Mouse (Mus musculus) layer of hippocampus, adult 2 months (tissue): Measurements from ENCODE around the gene Tjp3. TPM values are rescaled to one million over a fixed set of nuclear protein-coding genes. Genes with fewer than 3 reads are reported as not detected.

Source experiments
- DNase-seq, 2 experiments: peaks; one replicate each; pipeline ENCODE4 v3.0.0; 2022; ENCODE audit warnings: low spot score in 2 of 2
- H3K27ac ChIP-seq: fragments of 200-600 bp; 2 replicates; pipeline ENCODE4 v1.8.1; 2022
- H3K4me3 ChIP-seq: fragments of 200-600 bp; 2 replicates; pipeline ENCODE4 v1.8.1; 2022; ENCODE audit warnings: mild to moderate bottlenecking
- CTCF ChIP-seq: fragments of 200-600 bp; conservative IDR thresholded peaks from 2 replicates; pipeline ENCODE4 v1.8.1; 2022; ENCODE audit warnings: antibody characterized with exemption, mild to moderate bottlenecking, moderate library complexity
- total RNA-seq, 2 experiments: library from RNA; stranded (reverse); gene quantifications; 2 replicates each; pipeline ENCODE4 v1.2.3; 2021

The Tjp3 gene
- total RNA-seq, 2 experiments from 2014 or later: 0.54 to 0.91 TPM

DNA sequence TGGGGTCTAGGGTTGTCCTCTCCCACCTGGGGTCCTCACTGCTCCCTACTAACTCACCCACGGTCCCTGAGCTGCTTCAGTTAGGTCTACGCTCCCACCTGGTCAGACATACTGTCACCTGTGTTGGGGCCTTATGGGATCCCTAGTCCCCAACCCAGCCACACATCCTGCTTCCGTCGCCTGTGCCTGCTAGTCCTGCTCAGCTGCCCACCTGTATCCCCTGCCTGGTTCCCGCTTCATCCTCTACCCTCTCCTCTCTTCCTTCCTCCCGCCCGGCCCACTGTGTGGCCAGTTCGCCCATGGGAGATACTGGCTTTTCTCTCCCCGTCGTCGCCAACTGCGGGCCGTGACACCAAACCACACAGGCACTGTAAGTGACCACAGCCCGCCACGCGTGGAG lies 24.2 kb upstream of the Tjp3 start:
- no peak for TF ChIP-seq CTCF
- Histone ChIP-seq H3K27ac (no peak overlapping the region), H3K4me3 (no peak overlapping the region)
- no peak for DNase-seq

DNA sequence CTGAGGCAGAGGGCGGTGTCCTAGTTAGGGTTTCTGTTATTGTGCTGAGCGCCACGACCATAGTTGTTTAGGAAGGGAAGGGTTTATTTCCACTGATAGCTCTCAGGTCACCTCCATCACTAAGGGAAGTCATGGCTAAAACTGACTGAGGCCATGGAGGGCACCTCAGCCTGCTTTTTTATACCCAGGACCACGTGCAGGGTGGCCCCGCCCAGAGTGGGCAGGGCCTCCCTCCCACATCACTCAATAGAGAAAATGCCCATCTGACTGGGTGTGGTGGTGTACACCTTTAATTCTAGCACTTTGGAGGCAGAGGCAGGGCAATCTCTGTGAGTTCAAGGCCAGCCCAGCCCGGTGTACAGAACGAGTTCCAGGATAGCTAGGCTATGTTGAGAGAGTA lies 22.8 kb upstream of the Tjp3 start:
- Histone ChIP-seq H3K27ac (no peak overlapping the region), H3K4me3 (no peak overlapping the region)
- no peak for TF ChIP-seq CTCF
- no peak for DNase-seq

DNA sequence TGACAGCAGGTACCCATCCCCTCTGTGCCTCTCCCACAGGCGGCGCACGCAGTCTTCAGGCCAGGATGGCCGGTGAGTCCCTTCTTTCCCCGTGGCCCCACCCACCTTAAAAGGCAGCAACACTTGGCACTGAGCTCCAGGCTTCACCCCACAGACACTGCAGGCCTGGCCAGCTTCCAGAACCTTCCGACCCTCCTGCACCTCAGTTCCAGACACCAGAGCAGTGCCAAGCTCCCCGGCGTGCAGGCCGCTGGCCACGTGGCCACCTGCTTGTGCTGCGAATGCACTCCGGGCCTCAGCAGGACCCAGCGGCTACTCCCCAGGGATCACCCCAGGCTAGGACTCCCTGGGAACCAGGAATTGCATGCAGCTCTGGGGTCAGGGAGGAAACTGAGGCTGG lies 22.2 kb upstream of the Tjp3 start:
- no peak overlapping the region for H3K27ac ChIP-seq
- no peak for TF ChIP-seq CTCF
- no peak for DNase-seq
- no peak overlapping the region for H3K4me3 ChIP-seq

DNA sequence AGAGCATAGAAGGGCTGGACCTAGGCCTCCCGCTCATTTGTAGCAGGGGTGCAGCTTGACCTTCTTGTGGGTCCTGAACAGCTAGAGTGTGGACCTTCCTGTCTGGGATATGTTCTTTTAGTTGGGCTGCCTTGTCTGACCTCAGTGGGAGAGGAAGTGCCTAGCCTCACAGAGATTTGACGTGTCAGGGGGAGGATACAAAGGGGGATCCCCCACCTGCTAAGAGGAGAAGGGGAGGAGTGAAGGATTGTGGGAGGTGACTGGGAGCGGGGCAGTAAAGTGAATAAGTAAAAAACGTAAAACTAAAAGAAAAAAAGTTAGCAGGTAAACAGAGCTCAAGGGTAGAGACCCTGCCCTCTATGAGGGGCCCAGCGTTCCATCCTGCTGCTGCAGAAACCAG lies 18.2 kb upstream of the Tjp3 start:
- Histone ChIP-seq H3K4me3 (no peak overlapping the region), H3K27ac (no peak overlapping the region)
- no peak for TF ChIP-seq CTCF
- DNase-seq: no peak

DNA sequence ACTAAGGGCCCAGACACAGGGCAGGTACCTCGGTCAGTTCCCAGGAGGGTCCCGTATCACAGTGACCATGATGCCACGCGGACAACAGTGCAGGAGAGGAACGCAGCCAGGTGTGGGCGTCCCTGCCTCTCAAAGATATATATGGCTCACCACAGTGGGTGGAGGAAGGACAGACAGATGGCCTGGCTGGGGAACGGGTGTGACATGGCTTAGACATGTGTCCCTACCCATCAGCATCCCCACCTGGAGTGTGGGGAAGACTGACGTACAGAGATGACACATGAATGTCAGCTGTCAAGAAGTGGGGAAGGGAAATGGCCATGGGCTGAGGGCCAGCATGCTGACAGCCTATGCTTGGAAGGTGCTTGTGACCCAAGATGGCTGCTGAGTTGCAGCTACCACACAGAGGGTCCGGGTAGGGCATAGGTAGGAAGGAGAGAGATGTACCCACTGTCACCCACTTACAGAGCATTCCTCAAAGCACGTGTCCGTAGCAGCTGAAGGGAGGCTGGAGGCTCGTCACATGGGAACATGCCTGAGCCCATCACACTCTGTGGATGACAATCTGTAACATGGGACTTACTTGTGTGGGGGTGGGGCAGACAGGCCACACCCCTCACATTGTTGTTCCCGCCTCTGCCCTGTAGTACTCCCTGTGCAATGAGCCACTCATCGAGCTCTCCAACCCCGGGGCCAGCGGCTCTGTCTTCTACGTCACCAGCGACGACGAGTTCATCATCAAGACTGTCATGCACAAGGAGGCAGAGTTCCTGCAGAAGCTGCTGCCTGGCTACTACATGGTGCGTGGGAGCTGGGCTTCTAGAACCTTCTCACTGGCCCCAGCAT lies 15.7 kb upstream of the Tjp3 start:
- Histone ChIP-seq H3K4me3 (no peak overlapping the region), H3K27ac (peak overlapping the region; percentile 70)
- no peak for DNase-seq
- no peak for TF ChIP-seq CTCF

DNA sequence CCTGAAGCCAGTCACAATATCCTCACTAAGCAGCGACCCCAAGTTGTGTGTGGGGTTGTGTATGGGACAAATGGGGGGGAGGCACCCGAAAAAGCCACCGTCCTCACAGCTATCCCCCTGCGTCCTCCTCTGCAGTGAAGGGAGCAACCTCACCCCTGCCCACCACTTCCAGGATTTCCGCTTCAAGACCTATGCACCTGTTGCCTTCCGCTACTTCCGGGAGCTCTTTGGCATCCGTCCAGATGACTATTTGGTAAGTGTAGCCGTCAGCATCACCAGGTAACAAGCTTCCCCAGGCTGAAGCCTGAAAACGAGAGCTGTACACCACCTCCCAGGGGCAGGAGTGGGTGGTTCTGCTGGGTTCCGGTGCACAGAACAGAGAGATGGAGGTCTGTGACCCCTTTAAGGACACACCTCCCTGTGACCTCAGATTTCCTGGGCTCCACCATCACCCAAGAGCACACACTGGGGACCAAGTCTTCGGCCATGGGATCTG lies 14.8 kb upstream of the Tjp3 start:
- TF ChIP-seq CTCF: no peak
- no peak for DNase-seq
- Histone ChIP-seq H3K4me3 (no peak overlapping the region), H3K27ac (peak overlapping the region; percentile 70)

DNA sequence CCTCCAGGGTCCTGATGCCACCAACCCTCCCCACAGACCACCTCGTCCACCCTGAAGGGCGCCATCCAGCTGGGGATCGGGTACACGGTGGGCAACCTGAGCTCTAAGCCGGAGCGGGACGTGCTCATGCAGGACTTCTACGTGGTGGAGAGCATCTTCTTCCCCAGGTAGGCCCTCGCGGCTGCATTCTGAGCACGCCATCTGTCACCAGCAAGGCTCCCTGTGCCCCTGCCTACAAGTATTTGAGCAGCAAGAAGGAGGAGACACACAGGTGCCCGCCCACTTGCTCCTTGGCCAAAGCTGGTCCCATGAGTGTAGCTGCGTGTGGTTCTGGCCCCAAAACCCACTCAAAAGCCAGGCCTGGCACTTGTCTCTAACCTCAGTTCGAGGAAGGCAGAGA lies 14.3 kb upstream of the Tjp3 start:
- TF ChIP-seq CTCF: no peak
- H3K4me3 ChIP-seq: no peak overlapping the region
- DNase-seq: no peak
- H3K27ac ChIP-seq: peak overlapping the region; percentile 70; the same call in 1 of the 2 replicates

DNA sequence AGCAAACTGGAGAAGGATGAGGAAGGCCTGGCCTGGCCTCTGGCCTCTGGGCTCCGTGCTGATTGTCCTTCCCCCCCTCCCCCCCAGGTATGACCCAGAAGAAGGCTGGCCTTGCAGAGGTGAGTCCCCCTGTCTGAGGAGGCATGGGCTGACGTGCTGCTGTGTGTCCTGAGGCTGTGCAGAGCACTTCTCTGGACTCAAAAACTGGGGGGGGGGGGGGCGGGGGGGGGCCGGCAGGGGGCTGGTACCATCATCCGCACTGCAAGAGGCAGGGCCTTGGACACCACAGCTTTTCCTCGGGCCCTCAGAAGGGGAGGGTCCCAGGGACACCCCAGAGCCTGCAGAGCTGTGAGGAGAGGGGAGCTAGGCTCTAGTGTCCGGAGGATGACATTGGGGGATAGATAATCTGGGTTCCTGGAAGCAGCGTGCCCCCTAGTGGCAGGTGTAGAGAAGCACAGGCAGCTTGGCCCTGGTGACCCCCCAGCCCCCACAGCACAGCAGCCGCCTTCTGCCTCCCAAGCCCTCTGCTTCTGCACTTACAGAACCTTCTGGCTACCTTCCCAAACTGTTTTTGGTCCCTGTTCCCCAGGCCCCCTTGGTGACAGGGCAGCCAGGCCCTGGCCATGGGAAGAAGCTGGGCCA lies 13.3 kb upstream of the Tjp3 start:
- TF ChIP-seq CTCF: peak; percentile 88
- no peak overlapping the region for H3K4me3 ChIP-seq
- H3K27ac ChIP-seq: 0 out of 2 replicates have a peak overlapping the region, but pooled peaks have one; percentile 33
- DNase-seq: peak in 1 of 2 experiments; percentile 55

DNA sequence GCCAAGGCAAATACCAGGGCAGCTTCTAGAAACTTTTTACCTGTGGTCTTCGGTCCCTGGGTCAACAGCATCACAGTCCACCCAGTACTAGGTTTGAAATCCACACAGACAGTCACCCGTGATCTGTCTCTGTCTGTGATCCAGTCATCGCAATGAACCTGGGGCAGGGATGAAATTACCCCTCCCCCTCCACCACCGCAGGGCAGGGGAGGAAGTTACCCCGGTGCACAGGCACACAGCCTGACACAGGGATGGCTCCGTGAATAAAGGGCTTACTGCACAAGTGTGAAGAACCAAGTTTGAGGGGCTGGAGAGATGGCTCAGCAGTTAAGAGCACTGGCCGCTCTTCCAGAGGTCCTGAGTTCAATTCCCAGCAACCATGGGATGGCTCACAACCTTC lies 12.4 kb upstream of the Tjp3 start:
- DNase-seq: no peak
- peak overlapping the region; percentile 83 for H3K27ac ChIP-seq
- no peak overlapping the region for H3K4me3 ChIP-seq
- TF ChIP-seq CTCF: no peak

DNA sequence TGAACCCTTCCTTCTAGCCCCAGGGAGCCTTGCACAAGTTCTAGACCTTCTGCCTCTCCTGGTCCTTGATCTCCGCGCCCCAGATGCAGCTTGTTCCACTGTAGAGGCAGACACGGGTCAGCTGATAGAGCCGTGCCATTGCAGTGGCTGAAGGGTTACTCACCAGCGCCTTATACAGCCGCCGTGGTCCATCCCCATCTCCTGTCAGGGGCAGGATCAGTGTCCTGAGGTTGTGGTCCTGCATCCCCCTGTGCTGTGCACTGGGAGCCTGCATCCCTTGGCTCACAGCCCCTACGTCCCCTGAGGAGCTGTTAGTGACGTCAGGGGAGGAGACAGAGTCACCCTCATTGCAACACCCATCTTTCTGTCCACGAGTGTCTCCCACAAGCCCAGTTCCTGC lies 11.9 kb upstream of the Tjp3 start:
- H3K27ac ChIP-seq: peak overlapping the region; percentile 83
- DNase-seq: no peak
- H3K4me3 ChIP-seq: peak overlapping the region; percentile 33
- no peak for TF ChIP-seq CTCF

DNA sequence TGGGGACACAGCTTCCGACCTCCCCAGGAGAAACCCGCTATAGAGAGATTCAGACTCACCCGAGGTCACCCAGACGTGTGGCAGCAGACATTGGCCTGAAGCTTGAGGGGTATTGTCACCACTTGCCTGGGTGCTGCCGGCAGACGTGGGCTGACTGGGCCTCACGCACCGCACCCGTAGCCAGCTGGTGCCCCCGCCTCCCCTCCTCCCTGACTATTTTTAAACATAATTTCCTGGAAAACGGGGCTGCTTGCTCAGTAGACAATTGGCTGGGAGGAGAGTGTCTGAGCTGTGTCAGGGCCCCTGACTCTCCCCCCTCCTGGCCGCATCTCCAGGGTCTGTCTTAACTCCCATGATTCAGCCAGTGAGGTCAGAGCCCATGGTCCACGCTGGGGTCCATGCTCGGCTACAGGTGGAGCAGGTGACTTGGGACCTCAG lies 11.4 kb upstream of the Tjp3 start:
- peak; percentile 65 to 71 for DNase-seq
- H3K27ac ChIP-seq: peak overlapping the region; percentile 83
- TF ChIP-seq CTCF: no peak
- peak overlapping the region; percentile 33; the same call in 1 of the 2 replicates for H3K4me3 ChIP-seq

DNA sequence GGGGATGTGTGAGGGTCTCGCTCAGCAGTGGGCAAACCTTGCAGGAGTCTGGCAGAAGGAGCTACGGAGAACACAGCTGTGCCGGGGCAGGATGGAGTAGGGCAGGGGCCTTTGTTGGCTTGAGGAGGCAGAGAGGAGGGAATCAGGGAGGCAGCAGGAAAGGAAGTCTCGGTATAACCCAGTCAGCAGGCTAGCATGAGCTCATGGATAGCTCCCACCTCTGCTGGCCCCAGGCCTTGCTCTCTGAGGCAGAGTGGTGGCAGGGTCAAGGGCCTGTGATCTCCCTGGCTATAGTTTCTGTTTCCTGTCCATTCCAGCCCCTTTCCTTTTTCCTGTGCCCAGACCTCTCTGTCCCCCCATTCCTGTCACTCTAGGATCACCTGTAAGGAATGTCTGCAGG lies 10.9 kb upstream of the Tjp3 start:
- no peak for TF ChIP-seq CTCF
- Histone ChIP-seq H3K27ac (peak overlapping the region; percentile 83), H3K4me3 (peak overlapping the region; percentile 33; the same call in 1 of the 2 replicates)
- no peak for DNase-seq

DNA sequence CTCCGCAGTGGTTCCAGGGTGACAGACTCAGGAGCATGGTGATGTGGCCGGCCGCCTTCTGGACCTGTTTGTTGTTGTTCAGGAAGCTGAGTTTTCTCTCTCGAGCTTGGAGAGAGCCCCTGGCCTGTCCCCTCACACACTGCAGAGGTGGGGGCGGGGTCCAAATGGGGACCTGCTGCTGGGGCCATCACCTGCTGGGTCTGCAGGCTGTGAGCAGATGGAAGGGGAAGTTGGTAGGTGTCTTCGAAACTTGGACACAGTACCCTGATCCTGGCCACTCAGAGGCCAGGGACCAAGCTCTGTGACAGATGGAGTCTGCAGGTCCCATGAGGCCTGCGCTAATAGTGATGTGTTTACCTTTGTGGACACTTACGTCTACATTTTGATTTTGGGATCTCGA lies 9.9 kb upstream of the Tjp3 start:
- Histone ChIP-seq H3K4me3 (no peak overlapping the region), H3K27ac (peak overlapping the region; percentile 83; the same call in 1 of the 2 replicates)
- DNase-seq: no peak
- no peak for TF ChIP-seq CTCF
